Mouse (Mus musculus): ENCODE measurements around the gene Slc30a6. TPM values are rescaled to one million over a fixed set of nuclear protein-coding genes. Genes with fewer than 3 reads are reported as not detected.

Slc30a6 gene
- polyA plus RNA-seq, 1 experiment from 2014 or later, result 45.7 TPM

- H3K27me3 ChIP-seq (replicated peaks; ENCODE audit: control insufficient read depth, insufficient read depth, low read length), result no peaks in the 10 kb centered on the region
- peak overlapping the region; percentile 65 for H3K4me2 ChIP-seq (replicated peaks; ENCODE audit: low read depth)
- H3K27ac ChIP-seq (ENCODE audit: low read depth, low read length), result peak overlapping the region; percentile 93
- H3K4me3 ChIP-seq (ENCODE audit: low read depth, low read length), result peak overlapping the region; percentile 71
- ATAC-seq, result peak; percentile 88
- no peaks in the 10 kb centered on the region for H3K4me1 ChIP-seq (replicated peaks; ENCODE audit: control insufficient read depth, insufficient read depth, low read length)
- 15% methylated on average over 16 of the region's 16 CpGs for WGBS
- no peak overlapping the region for H3K9ac ChIP-seq (ENCODE audit: low read depth, low read length)
- no peak for TF ChIP-seq CTCF (IDR thresholded peaks at IDR 0.05; ENCODE audit: low read depth)
- no peaks in the 10 kb centered on the region; the same call in 1 of the 2 replicates for H3K36me3 ChIP-seq (ENCODE audit: control insufficient read depth, insufficient read depth)
- no peaks in the 10 kb centered on the region for H3K9me3 ChIP-seq (ENCODE audit: control insufficient read depth)
These were observed 553 bp upstream of the Slc30a6 start for GRCm38 (mm10) chr17:74394855-74395254.

- peak overlapping the region; percentile 85; the same call in 1 of the 2 replicates for H3K9ac ChIP-seq (ENCODE audit: low read depth, low read length)
- no peaks in the 10 kb centered on the region for H3K4me1 ChIP-seq (replicated peaks; ENCODE audit: control insufficient read depth, insufficient read depth, low read length)
- no peak for TF ChIP-seq CTCF (IDR thresholded peaks at IDR 0.05; ENCODE audit: low read depth)
- 58% methylated on average over 4 of the region's 4 CpGs for WGBS
- peak overlapping the region; percentile 65 for H3K4me2 ChIP-seq (replicated peaks; ENCODE audit: low read depth)
- H3K27me3 ChIP-seq (replicated peaks; ENCODE audit: control insufficient read depth, insufficient read depth, low read length), result no peaks in the 10 kb centered on the region
- peak overlapping the region; percentile 93 for H3K27ac ChIP-seq (ENCODE audit: low read depth, low read length)
- ATAC-seq, result no peak
- no peaks in the 10 kb centered on the region for H3K9me3 ChIP-seq (ENCODE audit: control insufficient read depth)
- H3K36me3 ChIP-seq (ENCODE audit: control insufficient read depth, insufficient read depth), result peaks cover under 1% of the 10 kb centered on the region; the same call in 1 of the 2 replicates
- no peak overlapping the region; the same call in 1 of the 2 replicates for H3K4me3 ChIP-seq (ENCODE audit: low read depth, low read length)
These were observed 1.4 kb downstream of the Slc30a6 start for GRCm38 (mm10) chr17:74396766-74397165.

GRCm38 (mm10) chr17:74397173-74397572 is 1.8 kb downstream of the Slc30a6 start:
- 73% methylated on average over 2 of the region's 2 CpGs for WGBS
- Histone ChIP-seq H3K27me3 (replicated peaks; ENCODE audit: control insufficient read depth, insufficient read depth, low read length) (no peaks in the 10 kb centered on the region), H3K4me3 (ENCODE audit: low read depth, low read length) (no peak overlapping the region), H3K9ac (ENCODE audit: low read depth, low read length) (no peak overlapping the region), H3K9me3 (ENCODE audit: control insufficient read depth) (no peaks in the 10 kb centered on the region), H3K36me3 (ENCODE audit: control insufficient read depth, insufficient read depth) (peaks cover 4% of the 10 kb centered on the region; the same call in 1 of the 2 replicates), H3K4me1 (replicated peaks; ENCODE audit: control insufficient read depth, insufficient read depth, low read length) (no peaks in the 10 kb centered on the region), H3K4me2 (replicated peaks; ENCODE audit: low read depth) (no peak overlapping the region), H3K27ac (ENCODE audit: low read depth, low read length) (peak overlapping the region; percentile 93; the same call in 1 of the 2 replicates)
- no peak for ATAC-seq
- no peak for TF ChIP-seq CTCF (IDR thresholded peaks at IDR 0.05; ENCODE audit: low read depth)

GRCm38 (mm10) chr17:74402486-74403222 is 7.2 kb downstream of the Slc30a6 start:
- Histone ChIP-seq H3K4me2 (replicated peaks; ENCODE audit: low read depth) (no peak overlapping the region), H3K4me1 (replicated peaks; ENCODE audit: control insufficient read depth, insufficient read depth, low read length) (no peaks in the 10 kb centered on the region), H3K36me3 (ENCODE audit: control insufficient read depth, insufficient read depth) (peaks cover 47% of the 10 kb centered on the region), H3K9ac (ENCODE audit: low read depth, low read length) (no peak overlapping the region), H3K27me3 (replicated peaks; ENCODE audit: control insufficient read depth, insufficient read depth, low read length) (no peaks in the 10 kb centered on the region), H3K4me3 (ENCODE audit: low read depth, low read length) (no peak overlapping the region), H3K9me3 (ENCODE audit: control insufficient read depth) (no peaks in the 10 kb centered on the region), H3K27ac (ENCODE audit: low read depth, low read length) (peak overlapping the region; percentile 92)
- ATAC-seq, result peak; percentile 86
- no peak for TF ChIP-seq CTCF (IDR thresholded peaks at IDR 0.05; ENCODE audit: low read depth)
- WGBS, result 72% methylated on average over 12 of the region's 12 CpGs

- Histone ChIP-seq H3K9me3 (ENCODE audit: control insufficient read depth) (no peaks in the 10 kb centered on the region), H3K4me2 (replicated peaks; ENCODE audit: low read depth) (no peak overlapping the region), H3K27ac (ENCODE audit: low read depth, low read length) (peak overlapping the region; percentile 86), H3K9ac (ENCODE audit: low read depth, low read length) (no peak overlapping the region), H3K36me3 (ENCODE audit: control insufficient read depth, insufficient read depth) (peaks cover 56% of the 10 kb centered on the region), H3K4me1 (replicated peaks; ENCODE audit: control insufficient read depth, insufficient read depth, low read length) (no peaks in the 10 kb centered on the region), H3K4me3 (ENCODE audit: low read depth, low read length) (no peak overlapping the region), H3K27me3 (replicated peaks; ENCODE audit: control insufficient read depth, insufficient read depth, low read length) (no peaks in the 10 kb centered on the region)
- WGBS, result 57% methylated on average over 8 of the region's 8 CpGs
- peak; percentile 82 for ATAC-seq
- no peak for TF ChIP-seq CTCF (IDR thresholded peaks at IDR 0.05; ENCODE audit: low read depth)
These were observed 11.1 kb downstream of the Slc30a6 start for GRCm38 (mm10) chr17:74406487-74406886.

- no peak for ATAC-seq
- H3K27ac ChIP-seq (ENCODE audit: low read depth, low read length), result no peak overlapping the region
- 50% methylated on average over 4 of the region's 4 CpGs for WGBS
- no peaks in the 10 kb centered on the region for H3K4me1 ChIP-seq (replicated peaks; ENCODE audit: control insufficient read depth, insufficient read depth, low read length)
- peak; percentile 67 for TF ChIP-seq CTCF (IDR thresholded peaks at IDR 0.05; ENCODE audit: low read depth)
- H3K4me3 ChIP-seq (ENCODE audit: low read depth, low read length), result no peak overlapping the region
- H3K27me3 ChIP-seq (replicated peaks; ENCODE audit: control insufficient read depth, insufficient read depth, low read length), result no peaks in the 10 kb centered on the region
- peaks cover 58% of the 10 kb centered on the region for H3K36me3 ChIP-seq (ENCODE audit: control insufficient read depth, insufficient read depth)
- no peak overlapping the region for H3K9ac ChIP-seq (ENCODE audit: low read depth, low read length)
- H3K9me3 ChIP-seq (ENCODE audit: control insufficient read depth), result no peaks in the 10 kb centered on the region
- no peak overlapping the region for H3K4me2 ChIP-seq (replicated peaks; ENCODE audit: low read depth)
These were observed 14.3 kb downstream of the Slc30a6 start for GRCm38 (mm10) chr17:74409722-74410121.
